Mouse (Mus musculus) retina, postnatal 7 days (tissue): ENCODE results near the gene Eef1b2.
"Not testable (repeated sequence)": the region's sequence is repeated elsewhere in the genome, so short reads cannot be mapped to it uniquely, and the experiment has no call there.

ENCODE experiments used
- DNase-seq: peaks from one replicate; pipeline ENCODE4 v3.0.0-alpha.2; 2012; ENCODE audit warnings: low read depth, low spot score

Eef1b2 gene

GRCm38 (mm10) chr1:63176604-63177421, at the start of gene Eef1b2, which contains the start of gene Ndufs1:
Eef1b2 (plus strand) TSS chr1:63176825.
Ndufs1 (minus strand) TSS chr1:63176833.
- DNase-seq = peak; percentile 97

GRCm38 (mm10) chr1:63129273-63129672, 47.4 kb upstream of the Eef1b2 start:
- no peak for DNase-seq

- DNase-seq = no peak
Measured at GRCm38 (mm10) chr1:63129857-63130690, 46.6 kb upstream of the Eef1b2 start.

GRCm38 (mm10) chr1:63130883-63131282, 45.7 kb upstream of the Eef1b2 start:
- DNase-seq = no peak

- DNase-seq = no peak
Measured at GRCm38 (mm10) chr1:63131766-63132165, 44.9 kb upstream of the Eef1b2 start.

- no peak for DNase-seq
Measured at GRCm38 (mm10) chr1:63134530-63134929, 42.1 kb upstream of the Eef1b2 start.

- no peak for DNase-seq
Measured at GRCm38 (mm10) chr1:63137971-63138370, 38.7 kb upstream of the Eef1b2 start.

GRCm38 (mm10) chr1:63138586-63138985, 38.0 kb upstream of the Eef1b2 start:
- not testable (repeated sequence) for DNase-seq

GRCm38 (mm10) chr1:63140231-63140630, 36.4 kb upstream of the Eef1b2 start:
- DNase-seq = no peak

- no peak for DNase-seq
Measured at GRCm38 (mm10) chr1:63168638-63169037, 8.0 kb upstream of the Eef1b2 start.

GRCm38 (mm10) chr1:63175853-63176252, 772 bp upstream of the Eef1b2 start:
- DNase-seq = no peak

- no peak for DNase-seq
Measured at GRCm38 (mm10) chr1:63176259-63176603, 394 bp upstream of the Eef1b2 start.

GRCm38 (mm10) chr1:63178308-63178707, 1.7 kb downstream of the Eef1b2 start:
- no peak for DNase-seq

GRCm38 (mm10) chr1:63180122-63180521, 3.5 kb downstream of the Eef1b2 start:
- DNase-seq = no peak

- DNase-seq = not testable (repeated sequence)
Measured at GRCm38 (mm10) chr1:63180575-63180974, 4.0 kb downstream of the Eef1b2 start.

- peak; percentile 93 for DNase-seq
Measured at GRCm38 (mm10) chr1:63181019-63181418, 4.4 kb downstream of the Eef1b2 start.

- DNase-seq = no peak
Measured at GRCm38 (mm10) chr1:63181480-63181879, 4.9 kb downstream of the Eef1b2 start.

GRCm38 (mm10) chr1:63182212-63182611, 5.6 kb downstream of the Eef1b2 start:
- no peak for DNase-seq

- no peak for DNase-seq
Measured at GRCm38 (mm10) chr1:63182636-63183270, 6.1 kb downstream of the Eef1b2 start.

- DNase-seq = not testable (repeated sequence)
Measured at GRCm38 (mm10) chr1:63185430-63185829, 8.8 kb downstream of the Eef1b2 start.

GRCm38 (mm10) chr1:63188536-63188935, 11.9 kb downstream of the Eef1b2 start:
- DNase-seq = no peak

- DNase-seq = no peak
Measured at GRCm38 (mm10) chr1:63190851-63191250, 14.2 kb downstream of the Eef1b2 start.
